Mouse (Mus musculus): Measurements from ENCODE around the gene Slc34a3.
"Not testable (repeated sequence)": the region's sequence is repeated elsewhere in the genome, so short reads cannot be mapped to it uniquely, and the experiment has no call there.

The Slc34a3 gene

DNA sequence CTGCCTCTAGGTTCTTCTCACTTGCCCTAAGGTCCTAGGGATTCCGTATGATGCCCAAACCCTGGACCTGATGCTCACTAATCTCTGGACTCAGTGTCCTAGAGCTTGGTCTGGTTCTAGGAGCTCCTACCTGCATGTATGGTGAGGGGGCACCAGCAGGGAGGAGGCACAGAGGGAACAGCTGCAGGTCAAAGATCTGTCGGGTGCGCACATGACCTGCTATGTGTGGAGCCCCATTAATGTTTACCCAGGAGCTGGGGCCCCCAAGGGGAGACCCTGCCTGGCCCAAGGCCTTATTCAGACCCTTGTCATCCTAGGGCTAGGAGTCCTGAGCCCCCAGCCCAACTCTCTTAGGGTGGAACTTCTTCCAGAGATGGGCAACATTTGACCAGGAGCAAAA is at the start of gene Slc34a3:
Gene Slc34a3, minus strand, starts transcription at position 315 of the 400 bp plus-strand sequence.
- no peak for DNase-seq (ENCODE audit: extremely low read depth, insufficient read length, low spot score)

DNA sequence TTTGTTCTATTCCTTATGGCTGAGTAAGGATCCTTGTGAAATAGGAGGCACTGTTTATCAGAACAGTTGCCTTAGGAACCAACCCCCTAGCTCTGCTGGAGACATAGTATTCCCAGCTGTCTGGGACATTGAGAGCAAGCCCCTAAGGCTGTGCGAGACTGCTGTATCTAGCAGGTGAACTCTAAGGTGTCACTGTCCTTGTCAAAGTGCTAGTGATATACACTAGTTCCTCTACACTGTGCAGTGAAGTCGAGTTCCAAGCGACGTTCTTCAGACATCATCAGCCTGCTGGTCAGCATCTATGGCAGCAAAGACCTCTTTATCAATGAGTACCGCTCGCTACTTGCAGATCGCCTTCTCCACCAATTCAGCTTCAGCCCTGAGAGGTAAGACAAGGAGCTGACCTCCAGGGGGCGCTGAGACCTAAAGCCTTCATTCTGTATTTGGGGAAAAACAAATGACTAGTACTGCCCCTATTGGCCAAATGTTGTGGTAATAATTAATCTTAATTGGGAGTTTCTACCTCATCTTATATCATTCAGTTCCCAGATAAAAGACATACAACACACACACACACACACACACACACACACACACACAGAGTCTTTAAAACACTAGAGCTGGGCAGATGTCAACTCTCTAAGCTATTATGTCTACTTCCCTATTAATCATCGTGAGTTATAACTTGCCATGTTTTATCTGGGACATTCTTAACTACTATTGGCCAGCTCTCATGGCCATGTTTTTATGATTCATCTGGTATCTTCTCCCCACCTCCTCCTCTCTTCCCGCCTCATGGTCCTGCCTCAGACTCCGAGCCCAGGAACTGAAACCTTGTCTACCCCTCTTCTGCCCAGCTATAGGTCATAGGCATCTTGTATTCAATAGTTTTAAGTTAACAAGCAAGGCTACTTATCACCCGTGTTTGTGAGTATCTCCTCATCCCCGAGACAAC is 45.0 kb upstream of the Slc34a3 start:
- no peak for DNase-seq (ENCODE audit: extremely low read depth, insufficient read length, low spot score)

DNA sequence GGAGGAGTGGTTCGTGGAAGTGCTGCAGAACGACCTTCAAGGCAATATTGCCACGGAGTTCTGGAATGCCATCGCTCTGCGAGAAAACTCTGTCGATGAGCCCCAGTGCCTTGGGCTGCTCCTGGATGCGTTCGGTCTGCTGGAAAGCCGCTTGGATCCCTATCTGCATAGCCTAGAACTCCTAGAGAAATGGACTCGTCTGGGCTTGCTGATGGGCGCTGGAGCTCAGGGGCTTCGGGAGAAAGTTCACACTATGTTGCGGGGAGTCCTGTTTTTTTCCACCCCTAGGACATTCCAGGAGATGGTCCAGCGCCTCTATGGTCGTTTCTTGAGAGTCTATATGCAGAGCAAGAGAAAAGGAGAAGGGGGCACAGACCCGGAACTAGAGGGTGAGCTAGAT is 38.8 kb upstream of the Slc34a3 start:
- no peak for DNase-seq (ENCODE audit: extremely low read depth, insufficient read length, low spot score)

DNA sequence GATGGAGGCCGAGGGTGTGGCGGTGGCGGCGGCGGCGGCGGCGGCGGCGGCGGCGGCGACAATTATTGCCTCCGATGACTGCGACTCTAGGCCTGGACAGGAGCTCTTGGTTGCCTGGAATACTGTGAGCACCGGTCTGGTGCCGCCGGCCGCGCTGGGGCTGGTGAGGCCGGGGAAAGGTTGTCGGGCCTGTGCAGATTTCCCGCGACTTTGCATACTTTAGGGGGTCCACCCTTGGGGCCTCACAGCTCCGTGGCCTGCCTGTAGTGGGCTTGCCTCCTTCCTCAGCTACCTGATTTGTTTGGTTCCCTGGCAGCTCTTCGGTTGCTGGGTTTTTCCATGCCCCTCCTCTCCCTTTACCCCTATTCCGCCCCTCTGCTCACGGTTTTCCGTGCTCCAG is 38.4 kb upstream of the Slc34a3 start:
- no peak for DNase-seq (ENCODE audit: extremely low read depth, insufficient read length, low spot score)

DNA sequence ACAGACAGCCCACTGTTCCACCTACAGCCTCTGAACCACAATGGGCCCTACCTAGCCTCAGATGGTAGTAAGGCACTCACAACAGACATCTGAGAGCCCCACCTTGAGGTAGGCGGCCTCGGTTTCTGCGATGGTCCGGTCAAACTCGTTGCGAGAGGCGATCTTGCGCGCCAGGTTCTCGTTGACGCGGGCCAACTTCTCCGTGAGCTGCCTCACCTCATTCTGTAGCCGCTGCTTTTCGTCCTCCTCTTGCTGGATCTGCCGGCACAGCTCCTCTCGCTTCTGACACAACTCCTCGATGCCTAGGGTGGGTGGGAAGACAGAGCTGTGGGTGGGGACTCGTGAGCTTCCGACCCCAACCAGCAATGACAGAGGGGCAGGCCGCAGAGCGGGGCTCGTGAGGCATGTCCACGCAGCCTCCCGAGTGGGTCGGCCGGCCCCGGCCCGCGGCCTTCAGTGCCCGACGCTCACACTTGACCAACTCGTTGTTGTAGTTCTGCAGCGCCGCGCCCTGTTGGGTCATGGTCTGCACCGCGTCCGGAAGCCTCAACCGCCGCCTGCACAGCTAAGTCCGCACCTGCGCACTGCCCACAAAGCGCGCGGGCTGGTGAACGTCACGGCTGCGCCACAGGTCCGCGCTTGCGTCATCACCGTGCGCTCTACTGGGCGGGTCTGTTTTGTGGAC is 37.8 kb upstream of the Slc34a3 start, which contains the start of the genes Ssna1 and Anapc2:
Gene Ssna1, minus strand, starts transcription at position 612 of the 685 bp plus-strand sequence.
Gene Anapc2, plus strand, starts transcription at position 652 of the 685 bp plus-strand sequence.
- DNase-seq (ENCODE audit: extremely low read depth, insufficient read length, low spot score) = peak; percentile 97

DNA sequence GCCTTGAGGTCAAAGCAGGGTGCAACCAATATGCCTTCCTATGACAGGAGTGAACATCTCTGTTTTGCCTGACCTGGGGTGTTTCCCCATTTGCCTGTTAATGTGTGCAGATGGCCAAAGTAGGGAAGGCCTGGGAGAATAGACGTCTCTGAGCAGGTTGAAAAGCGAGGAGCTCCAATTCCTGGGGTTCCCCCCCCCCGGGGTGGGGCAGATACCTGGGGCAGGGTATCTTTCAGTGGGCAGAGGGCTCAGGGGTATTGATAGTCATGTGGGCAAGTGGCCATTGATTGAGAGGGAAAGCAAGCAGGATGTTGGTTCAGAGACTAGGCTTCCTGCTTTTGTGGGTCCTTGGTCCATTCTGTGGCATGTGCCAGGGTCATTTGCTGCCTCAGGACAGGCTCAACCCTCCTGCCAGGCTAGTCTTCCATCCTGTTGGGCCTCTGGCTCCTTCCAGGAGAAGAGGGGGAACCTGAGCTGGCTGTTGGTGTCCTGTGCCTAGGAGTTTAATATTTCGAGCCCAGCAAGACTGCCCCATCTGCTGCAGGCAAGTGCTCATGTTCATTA is 33.7 kb upstream of the Slc34a3 start:
- DNase-seq (ENCODE audit: extremely low read depth, insufficient read length, low spot score) = no peak

DNA sequence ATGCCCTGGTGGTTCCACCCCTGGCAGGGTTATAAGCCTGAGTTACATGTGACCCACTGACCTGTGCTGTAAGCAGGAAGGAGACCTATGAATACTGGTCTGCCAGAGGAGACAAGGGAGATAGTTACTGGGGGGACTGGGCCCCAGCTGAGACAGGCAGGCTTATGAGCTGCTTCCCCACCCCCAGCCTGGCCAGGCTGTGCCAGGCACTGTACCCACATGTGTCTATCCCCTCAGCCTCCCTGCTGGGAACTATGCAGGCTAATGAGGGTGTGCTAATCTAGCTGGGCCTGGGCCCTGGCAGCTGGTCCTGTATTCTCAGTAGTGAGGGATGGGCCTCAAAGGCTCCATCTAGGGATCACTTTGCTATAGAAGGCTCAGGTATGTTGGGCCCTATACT is 33.1 kb upstream of the Slc34a3 start:
- DNase-seq (ENCODE audit: extremely low read depth, insufficient read length, low spot score) = no peak

DNA sequence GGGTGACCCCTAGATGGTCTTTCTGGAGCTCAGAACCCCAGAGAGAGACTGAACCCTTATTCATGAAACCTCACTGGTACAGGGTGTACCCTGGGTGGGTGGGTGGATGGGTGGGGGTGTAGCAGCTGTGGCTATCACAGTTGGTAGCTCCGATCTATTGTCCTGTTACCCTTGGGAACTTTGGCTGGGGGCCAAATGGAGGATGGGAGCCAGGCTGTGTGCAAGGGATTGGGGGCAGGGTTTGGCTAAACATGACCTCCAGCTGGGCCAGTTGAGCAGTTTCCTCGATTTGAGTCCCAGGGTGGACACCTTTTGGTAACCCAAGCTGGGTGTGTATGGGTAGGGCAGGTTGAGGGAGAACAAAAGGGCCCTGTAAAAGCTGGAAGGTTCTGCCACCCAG is 32.6 kb upstream of the Slc34a3 start:
- DNase-seq (ENCODE audit: extremely low read depth, insufficient read length, low spot score) = no peak

DNA sequence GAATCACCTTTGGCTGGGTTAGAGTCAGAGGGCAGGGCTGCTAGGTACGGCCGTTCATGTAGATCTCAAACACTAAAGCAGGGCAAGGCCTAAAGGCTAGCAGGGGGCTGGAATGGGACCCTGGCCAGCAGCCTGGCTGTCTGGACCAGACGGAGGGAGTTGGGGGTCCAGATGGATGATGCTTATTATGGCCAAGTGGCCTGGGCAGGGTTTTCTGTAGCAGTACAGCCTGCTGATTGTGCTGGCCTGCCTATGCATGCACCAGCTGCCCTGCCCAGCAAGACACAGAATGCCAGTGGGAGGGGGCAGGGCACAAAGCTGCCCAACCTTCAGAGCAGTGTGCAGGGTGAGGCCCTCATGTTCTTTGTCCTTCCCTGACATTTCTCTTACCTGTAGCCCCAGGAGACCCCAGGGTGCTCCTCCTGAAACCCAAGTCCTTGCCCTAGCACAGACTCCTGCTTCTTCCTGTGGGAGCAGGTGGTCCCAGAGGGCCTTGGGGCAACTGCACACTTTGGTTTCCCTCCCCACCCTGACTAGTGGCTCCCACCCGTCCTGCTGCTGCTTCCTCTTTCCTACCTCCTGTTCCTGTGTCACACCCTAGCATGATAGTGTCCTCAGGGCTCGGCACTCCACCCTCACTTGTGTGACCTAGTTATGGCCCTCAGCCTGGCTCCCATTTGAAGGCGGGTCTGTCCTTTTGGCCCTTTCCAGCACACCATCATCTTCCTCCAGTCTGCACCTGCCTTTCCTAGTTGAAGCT is 31.9 kb upstream of the Slc34a3 start:
- peak; percentile 54 for DNase-seq (ENCODE audit: extremely low read depth, insufficient read length, low spot score)

DNA sequence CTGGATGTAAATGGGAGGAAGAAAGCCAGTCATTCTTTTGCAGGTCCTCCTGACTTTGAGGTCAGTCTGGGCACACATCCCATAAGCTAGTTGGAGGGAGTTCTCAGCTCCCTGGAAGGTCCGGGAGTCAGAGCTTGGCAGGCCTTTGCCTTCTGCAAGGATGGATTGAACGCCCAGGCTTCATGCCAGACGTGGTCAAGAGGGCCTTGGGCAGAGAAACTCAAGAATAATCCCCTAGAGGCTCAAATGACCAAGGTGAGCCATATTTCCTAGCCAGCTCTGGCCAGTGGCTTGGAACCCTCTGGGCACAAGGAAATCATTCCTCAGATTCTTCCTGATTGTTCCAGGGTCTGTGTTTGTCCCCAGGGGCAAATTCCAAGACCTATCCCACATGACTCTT is 30.7 kb upstream of the Slc34a3 start:
- peak; percentile 81 for DNase-seq (ENCODE audit: extremely low read depth, insufficient read length, low spot score)

DNA sequence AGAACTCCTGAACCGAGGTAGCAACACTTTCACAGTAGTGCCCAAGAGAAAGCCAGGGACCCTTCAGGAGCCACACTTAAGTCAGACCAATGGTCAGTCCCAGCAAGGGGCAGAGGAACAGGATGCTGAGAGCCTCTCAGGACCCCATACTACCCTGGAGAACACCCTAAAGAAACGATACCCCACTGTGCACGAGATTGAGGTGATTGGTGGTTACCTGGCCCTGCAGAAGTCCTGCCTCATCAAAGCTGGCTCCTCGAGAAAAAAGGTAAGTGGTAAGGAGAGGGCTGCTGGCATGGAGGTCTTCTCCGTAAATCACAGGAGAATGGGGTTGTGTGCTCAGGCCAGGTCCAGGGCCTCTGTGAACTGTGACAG is 30.1 kb upstream of the Slc34a3 start:
- no peak for DNase-seq (ENCODE audit: extremely low read depth, insufficient read length, low spot score)

DNA sequence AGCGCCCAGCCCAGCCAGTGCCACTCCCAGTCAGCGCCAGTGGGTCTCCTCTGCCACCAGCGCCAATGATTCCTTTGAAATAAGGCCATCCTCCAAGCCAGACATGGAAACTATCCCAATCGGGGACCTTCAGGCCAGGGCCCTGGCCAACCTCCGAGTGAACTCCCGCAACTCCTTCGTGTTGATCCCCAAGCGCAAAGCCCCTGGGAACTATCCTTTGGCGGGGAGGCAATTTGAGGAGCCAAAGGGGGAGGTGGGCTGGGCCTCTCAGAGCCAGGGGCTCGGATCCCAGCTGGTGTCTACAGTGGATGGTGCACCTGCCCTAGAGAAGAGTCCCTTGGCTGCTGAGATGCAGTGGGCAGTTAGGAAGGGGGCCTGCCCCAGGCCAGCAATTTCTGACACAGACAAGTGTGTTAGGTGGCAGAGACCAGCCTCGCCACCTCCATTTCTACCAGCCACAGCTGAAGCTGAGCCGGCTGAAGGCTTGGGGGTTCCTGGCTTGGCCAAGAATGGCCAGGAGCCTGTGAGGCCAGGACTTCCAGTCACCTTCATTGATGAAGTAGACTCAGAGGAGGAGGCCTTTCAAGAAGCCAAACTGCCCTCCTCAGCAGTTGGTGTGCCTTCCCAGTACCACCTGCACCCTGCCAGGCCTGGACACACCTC is 29.6 kb upstream of the Slc34a3 start:
- no peak for DNase-seq (ENCODE audit: extremely low read depth, insufficient read length, low spot score)

DNA sequence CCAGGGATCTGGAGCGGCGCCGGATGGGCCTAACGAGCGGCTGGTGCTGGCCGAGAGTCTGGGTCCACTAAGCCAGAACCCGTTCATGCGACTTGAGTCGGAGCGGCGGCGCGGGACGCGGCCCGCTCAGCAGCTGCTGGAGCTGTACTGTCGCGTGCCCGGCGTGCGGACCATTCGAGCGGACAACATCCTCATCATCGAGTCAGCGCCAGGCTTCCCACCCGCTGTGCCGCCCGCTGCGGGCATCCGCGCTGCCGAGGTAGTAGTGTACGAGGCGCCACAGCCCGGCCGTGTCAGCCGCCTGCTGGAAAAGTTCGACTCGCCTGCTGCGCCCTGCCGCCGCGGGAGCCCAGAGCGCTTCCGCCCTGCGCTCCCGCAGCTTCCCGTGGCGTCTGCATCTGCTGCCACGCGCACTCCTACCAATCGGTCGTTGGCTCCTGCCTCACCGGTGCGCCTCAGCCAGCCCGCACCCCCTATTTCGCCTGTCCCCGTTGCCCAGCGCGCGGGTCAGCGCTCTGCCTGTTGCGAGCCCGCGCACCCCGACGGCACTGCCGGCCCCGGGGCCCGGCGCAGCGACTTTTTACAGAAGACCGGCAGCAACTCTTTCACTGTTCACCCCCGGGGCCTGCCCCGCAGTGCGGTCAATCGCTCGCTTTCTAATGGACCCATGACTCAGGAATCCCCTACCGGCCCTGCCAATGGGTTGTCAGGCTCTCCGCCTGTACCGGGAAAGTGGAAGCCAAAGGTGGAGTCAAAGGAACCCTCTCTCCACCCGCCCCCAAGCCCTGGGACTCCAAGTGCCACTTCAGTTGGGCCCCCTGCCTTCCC is 28.8 kb upstream of the Slc34a3 start:
- DNase-seq (ENCODE audit: extremely low read depth, insufficient read length, low spot score) = peak; percentile 66

DNA sequence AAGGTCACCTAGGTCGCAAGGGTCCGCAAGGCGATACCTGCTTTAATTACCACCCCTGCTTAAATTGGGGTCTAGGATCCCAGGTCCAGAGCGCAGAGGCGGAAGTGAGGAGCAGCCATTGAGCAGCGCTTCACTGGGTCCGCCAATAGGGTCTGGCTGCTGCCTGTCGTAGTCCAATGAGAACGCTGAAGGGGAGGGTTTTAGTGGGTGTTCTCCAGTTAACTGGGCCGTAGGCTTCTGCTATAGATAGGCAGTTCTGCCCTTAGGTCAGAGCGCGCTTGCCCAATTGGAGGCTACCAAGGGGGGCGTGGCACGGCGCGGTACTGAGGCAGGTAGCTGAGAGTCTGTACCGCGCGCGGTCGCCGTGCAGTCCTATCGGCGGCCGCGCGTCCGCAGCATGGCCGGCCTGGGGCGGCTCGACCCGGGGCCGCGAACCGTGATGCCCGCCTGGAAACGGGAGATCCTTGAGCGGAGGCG is 28.2 kb upstream of the Slc34a3 start, which contains the start of gene Tprn:
Gene Tprn, plus strand, starts transcription at position 328 of the 477 bp plus-strand sequence.
- DNase-seq (ENCODE audit: extremely low read depth, insufficient read length, low spot score) = peak; percentile 89

DNA sequence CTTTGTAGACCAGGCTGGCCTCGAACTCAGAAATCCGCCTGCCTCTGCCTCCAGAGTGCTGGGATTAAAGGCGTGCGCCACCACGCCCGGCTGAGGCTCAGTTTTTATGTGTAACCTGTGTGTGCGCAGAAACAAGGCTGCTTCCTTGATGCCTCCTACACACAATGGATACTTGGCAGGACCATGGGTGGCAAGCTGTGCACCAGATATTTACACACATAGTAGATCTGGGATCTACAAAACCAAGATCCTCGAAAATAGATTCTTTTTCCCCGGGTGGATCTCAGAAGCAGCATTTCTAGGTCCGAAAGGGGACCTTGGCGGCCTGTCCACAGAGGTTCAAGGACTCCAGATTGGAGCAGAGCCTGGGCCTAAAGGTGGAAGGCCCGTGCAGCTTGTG is 27.7 kb upstream of the Slc34a3 start:
- DNase-seq (ENCODE audit: extremely low read depth, insufficient read length, low spot score) = no peak

DNA sequence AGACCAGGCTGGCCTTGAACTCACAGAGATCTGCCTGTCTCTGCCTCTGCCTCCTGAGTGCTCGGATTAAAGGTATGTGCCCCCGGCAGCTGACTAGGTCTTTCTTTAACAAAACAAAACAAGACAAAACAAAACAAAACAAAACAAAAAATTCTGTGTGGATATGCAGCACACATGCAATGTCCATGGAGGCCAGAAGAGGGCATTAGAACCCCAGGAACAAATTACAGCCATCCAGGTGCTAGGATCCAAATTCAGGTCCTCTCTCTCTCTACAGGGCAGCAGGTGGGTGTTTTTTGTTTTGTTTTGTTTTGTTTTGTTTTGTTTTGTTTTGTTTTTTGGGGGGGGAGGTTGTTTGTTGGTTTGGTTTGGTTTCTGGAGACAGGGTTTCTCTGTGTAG is 24.7 kb upstream of the Slc34a3 start:
- DNase-seq (ENCODE audit: extremely low read depth, insufficient read length, low spot score) = no peak

DNA sequence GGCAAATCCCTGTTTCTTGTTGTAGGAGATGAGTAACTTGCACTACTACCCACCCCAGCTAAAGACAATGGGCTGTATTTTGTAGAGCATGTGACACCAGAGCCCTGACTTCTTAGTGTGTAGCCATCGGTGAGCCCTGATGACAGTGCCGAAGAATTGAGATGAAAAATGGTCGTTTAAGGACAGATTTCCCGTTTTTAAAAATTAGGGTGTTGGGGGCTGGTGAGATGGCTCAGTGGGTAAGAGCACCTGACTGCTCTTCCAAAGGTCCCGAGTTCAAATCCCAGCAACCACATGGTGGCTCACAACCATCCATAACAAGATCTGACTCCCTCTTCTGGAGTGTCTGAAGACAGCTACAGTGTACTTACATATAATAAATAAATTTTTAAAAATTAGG is 23.1 kb upstream of the Slc34a3 start:
- DNase-seq (ENCODE audit: extremely low read depth, insufficient read length, low spot score) = not testable (repeated sequence)

DNA sequence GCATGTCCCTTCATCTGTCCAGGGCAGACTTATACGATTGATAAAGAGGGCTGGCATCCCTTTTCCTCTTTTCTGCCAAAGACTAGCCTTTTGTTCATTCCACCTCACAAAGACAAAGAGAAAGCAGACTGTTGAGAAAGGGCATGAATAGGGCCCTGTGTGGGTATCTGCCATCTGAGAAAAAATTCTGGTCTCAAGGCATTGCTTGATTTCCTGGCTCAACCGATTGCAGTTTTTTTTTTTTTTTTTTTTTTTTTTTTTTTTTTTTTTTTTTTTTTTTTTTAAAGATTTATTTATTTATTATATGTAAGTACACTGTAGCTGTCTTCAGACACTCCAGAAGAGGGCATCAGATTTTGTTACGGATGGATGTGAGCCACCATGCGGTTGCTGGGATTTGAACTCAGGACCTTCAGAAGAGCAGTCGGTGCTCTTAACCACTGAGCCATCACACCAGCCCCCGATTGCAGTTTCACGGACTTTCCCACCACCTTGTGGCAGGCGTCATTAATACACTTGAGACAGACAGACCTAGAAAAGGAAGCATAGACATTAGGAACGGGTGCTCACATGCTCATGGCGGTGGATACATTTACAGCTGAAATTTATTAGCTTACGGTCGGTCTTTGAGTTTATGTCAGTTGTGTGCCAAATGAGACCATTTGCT is 22.4 kb upstream of the Slc34a3 start:
- DNase-seq (ENCODE audit: extremely low read depth, insufficient read length, low spot score) = not testable (repeated sequence)
